Mouse (Mus musculus) heart, adult 2 months (tissue): ENCODE data around the gene Lrrc8c. TPM values are rescaled to one million over a fixed set of nuclear protein-coding genes. Genes with fewer than 3 reads are reported as not detected.

Experiments used
- DNase-seq, 2 experiments: peaks; one replicate each; pipeline ENCODE4 v3.0.0; 2021
- H3K27ac ChIP-seq: fragments of 200-600 bp; 2 replicates; pipeline ENCODE4 v1.8.1; 2022
- H3K27me3 ChIP-seq: fragments of 200-500 bp; 2 replicates; pipeline ENCODE4 v1.6.1; 2012; ENCODE audit warnings: mild to moderate bottlenecking, low read length, inconsistent platforms, mixed read lengths; ENCODE audit not compliant: control insufficient read depth, insufficient read depth
- H3K36me3 ChIP-seq: fragments of 200-500 bp; 2 replicates; pipeline ENCODE4 v1.6.1; 2012; ENCODE audit warnings: low read length, inconsistent platforms; ENCODE audit not compliant: control insufficient read depth, insufficient read depth
- H3K4me1 ChIP-seq: fragments of 200-500 bp; 2 replicates; pipeline ENCODE4 v1.6.1; 2011; ENCODE audit warnings: low read length; ENCODE audit not compliant: control insufficient read depth, insufficient read depth
- H3K4me3 ChIP-seq: fragments of 200-600 bp; 2 replicates; pipeline ENCODE4 v1.8.1; 2022
- H3K79me2 ChIP-seq: fragments of 200-500 bp; replicated peaks from 2 replicates; pipeline ENCODE4 v1.6.1; 2012; ENCODE audit warnings: mild to moderate bottlenecking, inconsistent platforms, low read length, moderate library complexity, mixed read lengths; ENCODE audit not compliant: control insufficient read depth, insufficient read depth
- H3K9ac ChIP-seq: fragments of 200-500 bp; 2 replicates; pipeline ENCODE4 v1.6.1; 2012; ENCODE audit warnings: low read depth, mild to moderate bottlenecking, control low read depth, inconsistent platforms, low read length, mixed read lengths
- CTCF ChIP-seq: fragments of 200-600 bp; IDR thresholded peaks from 2 replicates; pipeline ENCODE4 v1.8.1; 2022; ENCODE audit warnings: antibody characterized with exemption, mild to moderate bottlenecking, moderate library complexity
- EP300 ChIP-seq: fragments of 200-500 bp; IDR thresholded peaks from 2 replicates; pipeline ENCODE4 v1.6.1; 2011; ENCODE audit warnings: low read depth, low read length, control low read depth; ENCODE audit not compliant: insufficient read depth
- POLR2A ChIP-seq: fragments of 200-500 bp; IDR thresholded peaks from 2 replicates; pipeline ENCODE4 v1.6.1; 2011; ENCODE audit warnings: mild to moderate bottlenecking, low read depth, low read length, control low read depth; ENCODE audit not compliant: insufficient read depth
- whole genome bisulfite sequencing: fragments of 180-500 bp; shearing (Covaris S2); methylation state at CpG from one replicate; pipeline ENCODE4 v1.1.7; 2018; 5-methylcytosine and 5-hydroxymethylcytosine counted together
- intact Hi-C: fragments of 180-260 bp; cut with DNase I; formaldehyde crosslinking; loops from one replicate; pipeline ENCODE4 v1.15.1; 2025
- polyA plus RNA-seq: library from polyadenylated mRNA; depleted of rRNA; stranded (reverse); fragments of >200 nt; gene quantifications from 2 replicates; pipeline ENCODE4 v1.2.3, GENCODE M21; 2012
- total RNA-seq, 2 experiments: library from RNA; stranded (reverse); gene quantifications; 2 replicates each; pipeline ENCODE4 v1.2.3; 2021

The Lrrc8c gene
- total and polyA plus RNA-seq, 3 experiments = 19.7 to 35.5 (median 23.5) TPM

DNA sequence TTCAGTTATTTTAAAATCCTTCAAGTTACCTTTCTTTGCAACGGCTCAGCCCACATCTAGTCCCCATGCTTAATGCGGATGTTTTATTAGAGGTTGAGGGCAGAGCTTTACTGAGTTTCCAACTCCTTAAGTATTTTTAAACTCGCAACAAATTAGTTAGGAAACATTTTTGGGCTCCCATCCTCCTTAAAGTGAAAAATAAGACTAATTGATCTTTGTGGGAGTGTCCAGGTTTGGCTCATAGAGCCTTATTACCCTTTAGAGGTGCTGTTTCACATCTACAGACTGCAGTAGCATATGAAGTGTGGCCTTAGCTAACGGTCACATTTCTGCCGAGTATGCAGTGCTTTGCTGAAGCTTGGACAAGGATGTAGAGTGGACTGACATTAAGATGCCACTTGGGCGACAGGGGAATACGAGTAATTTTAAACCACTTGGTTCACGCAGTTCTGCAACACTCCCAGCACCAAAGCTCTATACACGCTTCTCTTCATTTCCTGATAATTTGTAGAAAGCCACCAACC lies 1.3 kb downstream of the Lrrc8c start:
- TF ChIP-seq EP300 (no peak), CTCF (no peak), POLR2A (no peak)
- 32% methylated on average over 9 of the region's 9 CpGs for WGBS
- H3K79me2 ChIP-seq = peaks cover 1% of the 10 kb centered on the region; the same call in 1 of the 2 replicates
- H3K4me3 ChIP-seq = peak overlapping the region; percentile 97
- intact Hi-C loops = loop anchor here (2.0 kb wide), 1 partner anchor 100 kb away; no protein-coding TSS in a partner anchor
- H3K27me3 ChIP-seq = no peaks in the 10 kb centered on the region
- H3K27ac ChIP-seq = peak overlapping the region; percentile 97
- H3K4me1 ChIP-seq = peaks cover 13% of the 10 kb centered on the region
- H3K9ac ChIP-seq = peak overlapping the region; percentile 99
- peaks cover 20% of the 10 kb centered on the region for H3K36me3 ChIP-seq
- no peak for DNase-seq

DNA sequence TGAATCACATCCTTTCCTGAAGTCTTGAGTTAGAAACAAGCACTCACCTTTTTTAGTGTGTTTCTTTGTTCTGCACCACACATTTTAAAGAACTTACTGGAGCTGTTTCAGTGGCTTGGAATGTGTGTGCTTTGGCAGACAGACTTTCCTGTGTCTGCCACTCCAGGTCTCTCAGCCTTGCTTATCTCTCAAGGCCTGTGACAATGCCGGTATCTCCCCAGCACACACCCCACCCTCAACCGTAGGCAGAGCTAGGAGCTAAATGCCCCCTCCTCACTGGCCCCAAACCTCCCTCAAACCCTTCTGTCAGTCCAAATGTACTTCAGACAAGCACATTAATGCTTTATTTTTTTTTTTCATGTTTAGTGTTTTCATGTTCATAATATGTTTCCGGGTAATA lies 4.3 kb downstream of the Lrrc8c start:
- H3K36me3 ChIP-seq = peaks cover 42% of the 10 kb centered on the region
- H3K4me3 ChIP-seq = peak overlapping the region; percentile 22
- TF ChIP-seq POLR2A = no peak
- TF ChIP-seq EP300 = 0 out of 2 replicates have a peak, but pooled peaks have one; percentile 57
- peaks cover 4% of the 10 kb centered on the region; the same call in 1 of the 2 replicates for H3K79me2 ChIP-seq
- H3K9ac ChIP-seq = no peak overlapping the region; the same call in 1 of the 2 replicates
- 17% methylated on average over 3 of the region's 3 CpGs for WGBS
- intact Hi-C loops = loop anchor here (2.0 kb wide), 1 partner anchor 63 kb away; no protein-coding TSS in a partner anchor
- peaks cover 26% of the 10 kb centered on the region for H3K4me1 ChIP-seq
- DNase-seq = peak in 1 of 2 experiments; percentile 52
- no peaks in the 10 kb centered on the region for H3K27me3 ChIP-seq
- peak overlapping the region; percentile 82 for H3K27ac ChIP-seq

DNA sequence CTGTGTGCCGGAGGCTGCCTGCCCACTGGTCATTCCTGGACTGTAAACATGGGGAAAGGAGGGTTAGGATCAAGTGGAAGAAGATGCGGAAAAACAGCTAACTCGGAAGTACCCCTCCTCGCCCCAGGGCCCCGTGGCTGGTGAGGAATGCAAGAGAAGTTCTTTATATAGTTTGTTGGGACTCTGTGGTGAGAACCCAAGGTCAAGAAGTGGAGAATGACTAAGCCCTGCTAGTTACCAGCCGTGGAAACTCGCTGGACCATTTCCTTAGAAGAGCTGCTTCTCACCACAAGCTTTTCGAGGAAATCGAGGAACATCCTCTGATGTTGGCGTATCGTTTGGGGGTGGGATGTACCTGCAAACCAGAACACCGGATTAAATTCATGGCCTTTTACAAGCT lies 5.8 kb downstream of the Lrrc8c start:
- no peak for DNase-seq
- no peaks in the 10 kb centered on the region for H3K27me3 ChIP-seq
- H3K79me2 ChIP-seq = peaks cover 4% of the 10 kb centered on the region; the same call in 1 of the 2 replicates
- WGBS = 60% methylated on average over 12 of the region's 12 CpGs
- no peak overlapping the region for H3K4me3 ChIP-seq
- TF ChIP-seq EP300 = no peak
- no peak for TF ChIP-seq CTCF
- no peak for TF ChIP-seq POLR2A
- peaks cover 26% of the 10 kb centered on the region for H3K4me1 ChIP-seq
- H3K27ac ChIP-seq = peak overlapping the region; percentile 1
- no peak overlapping the region for H3K9ac ChIP-seq
- peaks cover 48% of the 10 kb centered on the region for H3K36me3 ChIP-seq
- intact Hi-C loops = loop anchor here (5.0 kb wide), 1 partner anchor 42 kb away; no protein-coding TSS in a partner anchor

GRCm38 (mm10) chr5:105526107-105526645 lies 7.0 kb downstream of the Lrrc8c start:
- Histone ChIP-seq H3K9ac (no peak overlapping the region), H3K79me2 (peaks cover 5% of the 10 kb centered on the region; the same call in 1 of the 2 replicates), H3K4me3 (no peak overlapping the region), H3K36me3 (peaks cover 53% of the 10 kb centered on the region), H3K27ac (peak overlapping the region; percentile 65), H3K4me1 (peaks cover 31% of the 10 kb centered on the region), H3K27me3 (no peaks in the 10 kb centered on the region)
- 65% methylated on average over 4 of the region's 4 CpGs for WGBS
- TF ChIP-seq EP300 = no peak
- no peak for TF ChIP-seq CTCF
- TF ChIP-seq POLR2A = no peak
- DNase-seq = no peak
- intact Hi-C loops = loop anchor here (1.0 to 5.0 kb wide), 3 partner anchors 21 to 76 kb away; no protein-coding TSS in a partner anchor

DNA sequence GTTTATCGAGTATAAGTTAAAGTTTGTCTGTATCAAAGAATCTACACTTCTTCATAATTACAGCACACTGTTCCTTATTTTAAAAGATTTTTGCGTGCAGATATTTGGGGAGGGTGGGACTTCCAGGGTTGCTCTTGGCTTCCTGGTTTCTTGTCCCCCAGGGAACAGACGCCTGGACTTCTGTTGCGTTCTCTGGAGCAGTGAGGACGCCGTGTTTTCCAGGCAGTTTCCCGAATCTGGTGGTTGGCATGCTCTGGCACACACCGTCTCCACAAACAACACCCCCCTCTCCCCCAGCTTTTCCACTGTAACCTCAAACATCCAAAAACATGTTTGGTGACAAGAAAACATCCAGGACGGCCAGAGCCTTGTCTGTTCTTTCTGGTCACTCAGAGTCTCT lies 7.6 kb downstream of the Lrrc8c start:
- WGBS = 42% methylated on average over 9 of the region's 9 CpGs
- peaks cover 31% of the 10 kb centered on the region for H3K4me1 ChIP-seq

More for the DNA sequence above, 7.6 kb downstream of the Lrrc8c start:
- Histone ChIP-seq H3K79me2 (peaks cover 6% of the 10 kb centered on the region; the same call in 1 of the 2 replicates), H3K27me3 (no peaks in the 10 kb centered on the region), H3K27ac (peak overlapping the region; percentile 65), H3K4me3 (peak overlapping the region; percentile 8; the same call in 1 of the 2 replicates), H3K36me3 (peaks cover 55% of the 10 kb centered on the region), H3K9ac (peak overlapping the region; percentile 56; the same call in 1 of the 2 replicates)
- peak; percentile 37 to 38 for DNase-seq
- intact Hi-C loops = loop anchor here (1.0 to 5.0 kb wide), 3 partner anchors 20 to 76 kb away; no protein-coding TSS in a partner anchor
- TF ChIP-seq POLR2A = no peak
- no peak for TF ChIP-seq CTCF
- TF ChIP-seq EP300 = 0 out of 2 replicates have a peak, but pooled peaks have one; percentile 34
